Mouse (Mus musculus): ENCODE measurements at regions not wholly inside any gene's neighbourhood (a gene's known extent, or its start where the extent isn't known, plus 50 kb on each side); places are given as distances from the start of the nearest gene placed in this dataset.
"Not testable (repeated sequence)": the region's sequence is repeated elsewhere in the genome, so short reads cannot be mapped to it uniquely, and the experiment has no call there.

- DNase-seq (ENCODE audit: extremely low spot score, low spot score) = no peak
Measured at GRCm38 (mm10) chr11:41728839-41729238, 271.8 kb downstream of the Gabrg2 start.

- no peak for DNase-seq (ENCODE audit: extremely low spot score, low spot score)
Measured at GRCm38 (mm10) chr11:41716616-41717015, 284.0 kb downstream of the Gabrg2 start.

GRCm38 (mm10) chr11:41690682-41691081 is 310.0 kb downstream of the Gabrg2 start:
- no peak for DNase-seq (ENCODE audit: extremely low spot score, low spot score)

GRCm38 (mm10) chr11:41682991-41683390 is 317.7 kb downstream of the Gabrg2 start:
- no peak for DNase-seq (ENCODE audit: extremely low spot score, low spot score)

GRCm38 (mm10) chr11:41652566-41652965 is 348.1 kb downstream of the Gabrg2 start:
- DNase-seq (ENCODE audit: extremely low spot score, low spot score) = no peak

- no peak for DNase-seq (ENCODE audit: extremely low spot score, low spot score)
Measured at GRCm38 (mm10) chr11:41645502-41645891, 355.2 kb downstream of the Gabrg2 start.

GRCm38 (mm10) chr11:41644725-41645501 is 355.7 kb downstream of the Gabrg2 start:
- peak; percentile 39 for DNase-seq (ENCODE audit: extremely low spot score, low spot score)

- no peak for DNase-seq (ENCODE audit: extremely low spot score, low spot score)
Measured at GRCm38 (mm10) chr11:41644083-41644482, 356.6 kb downstream of the Gabrg2 start.

- DNase-seq (ENCODE audit: extremely low spot score, low spot score) = no peak
Measured at GRCm38 (mm10) chr11:41599006-41599405, 401.7 kb downstream of the Gabrg2 start.

GRCm38 (mm10) chr11:41598431-41598830 is 402.2 kb downstream of the Gabrg2 start:
- DNase-seq (ENCODE audit: extremely low spot score, low spot score) = no peak

GRCm38 (mm10) chr11:41591426-41591825 is 409.2 kb downstream of the Gabrg2 start:
- not testable (repeated sequence) for DNase-seq (ENCODE audit: extremely low spot score, low spot score)
